Mouse (Mus musculus) small intestine, adult 2 months (tissue): ENCODE results near the gene Zfp14.

Source experiments
- CTCF ChIP-seq: fragments of 200-500 bp; IDR thresholded peaks from 2 replicates; pipeline ENCODE4 v1.5.1; 2012; ENCODE audit warnings: low read depth, mild to moderate bottlenecking, control low read depth, inconsistent platforms, low read length, moderate library complexity, mixed read lengths; ENCODE audit not compliant: insufficient replicate concordance, insufficient read length; ENCODE audit errors: extremely low read depth
- POLR2A ChIP-seq: fragments of 200-500 bp; IDR thresholded peaks from 2 replicates; pipeline ENCODE4 v1.6.1; 2012; ENCODE audit warnings: low read depth, mild to moderate bottlenecking, control low read depth, inconsistent platforms, low read length, moderate library complexity

DNA sequence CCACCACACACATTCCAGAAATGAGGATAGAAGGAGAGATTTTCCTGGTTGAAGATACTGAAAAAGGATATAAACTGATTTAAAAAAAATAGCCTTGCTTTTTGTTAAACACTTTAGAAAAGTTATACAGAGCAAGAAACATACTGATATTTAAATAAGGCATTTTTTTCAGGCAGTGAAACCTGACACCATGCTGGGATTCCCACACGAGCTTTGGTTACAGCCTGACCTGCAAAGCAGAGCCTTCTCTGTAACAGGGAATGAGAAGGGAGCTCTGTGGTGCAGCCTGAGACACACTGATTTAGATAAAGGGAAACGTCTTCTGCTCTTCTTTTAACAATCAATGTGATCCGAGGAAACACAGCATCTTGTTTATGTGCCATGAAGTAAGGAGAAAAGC is 2.4 kb upstream of the Zfp14 start:
- TF ChIP-seq CTCF, result no peak
- no peak for TF ChIP-seq POLR2A
